Mouse (Mus musculus) myocyte (in vitro differentiated cells): ENCODE data around the gene Cxcr5. TPM values are rescaled to one million over a fixed set of nuclear protein-coding genes. Genes with fewer than 3 reads are reported as not detected.
A peak's percentile ranks its signal among the peaks of the same experiment; 100 is the strongest.

Experiments
- H3K27me3 ChIP-seq: one replicate; pipeline ENCODE4 v1.6.1; 2011; ENCODE audit not compliant: control insufficient read depth, insufficient read depth, insufficient read length
- H3K36me3 ChIP-seq: one replicate; pipeline ENCODE4 v1.6.1; 2011; ENCODE audit not compliant: control insufficient read depth, insufficient read depth
- H3K4me2 ChIP-seq: one replicate; pipeline ENCODE4 v1.6.1; 2011; ENCODE audit warnings: low read depth, control low read depth
- H3K4me3 ChIP-seq: one replicate; pipeline ENCODE4 v1.5.1; 2011; ENCODE audit warnings: mild to moderate bottlenecking, control low read depth, moderate library complexity
- H3K79me2 ChIP-seq: one replicate; pipeline ENCODE4 v1.6.1; 2011; ENCODE audit not compliant: control insufficient read depth, insufficient read depth
- H3ac ChIP-seq: one replicate; pipeline ENCODE4 v1.6.1; 2011; ENCODE audit not compliant: control insufficient read depth, insufficient read length
- CEBPB ChIP-seq: IDR thresholded peaks from 2 replicates; pipeline ENCODE4 v1.6.1; 2011; ENCODE audit warnings: mild to moderate bottlenecking, moderate library complexity; ENCODE audit not compliant: poor library complexity, insufficient read depth, severe bottlenecking
- E2F4 ChIP-seq: IDR thresholded peaks from one replicate; pipeline ENCODE4 v1.6.1; 2011; ENCODE audit warnings: mild to moderate bottlenecking, control low read depth, moderate library complexity; ENCODE audit not compliant: insufficient read depth
- MAX ChIP-seq: IDR thresholded peaks from one replicate; pipeline ENCODE4 v1.6.1; 2011; ENCODE audit warnings: low read depth, mild to moderate bottlenecking, control low read depth
- MYOD1 ChIP-seq, 3 experiments: IDR thresholded peaks; one replicate each; pipeline ENCODE4 v1.6.1; 2011; ENCODE audit warnings: control low read depth in 2 of 3, low read depth in 2 of 3, mild to moderate bottlenecking in 2 of 3, moderate library complexity in 1 of 3; ENCODE audit not compliant: insufficient read length in 2 of 3, control insufficient read depth in 1 of 3
- MYOG ChIP-seq, 3 experiments: IDR thresholded peaks; one replicate each; pipeline ENCODE4 v1.6.1; 2011; ENCODE audit warnings: control low read depth in 2 of 3, low read depth in 2 of 3, mild to moderate bottlenecking in 2 of 3; ENCODE audit not compliant: insufficient read length in 2 of 3, control insufficient read depth in 1 of 3, insufficient read depth in 1 of 3
- POLR2A ChIP-seq: IDR thresholded peaks from one replicate; pipeline ENCODE4 v1.6.1; 2011; ENCODE audit warnings: low read depth, mild to moderate bottlenecking, control low read depth, moderate library complexity; ENCODE audit not compliant: insufficient read length
- POLR2AphosphoS2 ChIP-seq: IDR thresholded peaks from one replicate; pipeline ENCODE4 v1.6.1; 2011; ENCODE audit warnings: low read depth, control low read depth; ENCODE audit not compliant: insufficient read length
- REST ChIP-seq: IDR thresholded peaks from one replicate; pipeline ENCODE4 v1.6.1; 2011; ENCODE audit warnings: mild to moderate bottlenecking, control low read depth, moderate library complexity; ENCODE audit not compliant: insufficient read depth, insufficient read length
- SRF ChIP-seq: IDR thresholded peaks from one replicate; pipeline ENCODE4 v1.6.1; 2011; ENCODE audit warnings: low read depth; ENCODE audit not compliant: control insufficient read depth, insufficient read length
- TCF12 ChIP-seq: IDR thresholded peaks from one replicate; pipeline ENCODE4 v1.6.1; 2011; ENCODE audit warnings: mild to moderate bottlenecking, control low read depth; ENCODE audit not compliant: poor library complexity, insufficient read depth, severe bottlenecking
- TCF3 ChIP-seq: IDR thresholded peaks from one replicate; pipeline ENCODE4 v1.6.1; 2011; ENCODE audit warnings: low read depth, control low read depth; ENCODE audit not compliant: insufficient read length
- USF1 ChIP-seq: IDR thresholded peaks from one replicate; pipeline ENCODE4 v1.6.1; 2011; ENCODE audit warnings: low read depth, mild to moderate bottlenecking, control low read depth, moderate library complexity
- polyA plus RNA-seq: library from polyadenylated mRNA; unstranded; fragments of >200 nt; fragmentation: generic; extraction: Trizol; gene quantifications from one replicate; pipeline ENCODE4 v1.2.1, GENCODE M21; 2012; ENCODE audit warnings: missing spikeins

Cxcr5 gene
- polyA plus RNA-seq, 1 experiment = 0.01 TPM

DNA sequence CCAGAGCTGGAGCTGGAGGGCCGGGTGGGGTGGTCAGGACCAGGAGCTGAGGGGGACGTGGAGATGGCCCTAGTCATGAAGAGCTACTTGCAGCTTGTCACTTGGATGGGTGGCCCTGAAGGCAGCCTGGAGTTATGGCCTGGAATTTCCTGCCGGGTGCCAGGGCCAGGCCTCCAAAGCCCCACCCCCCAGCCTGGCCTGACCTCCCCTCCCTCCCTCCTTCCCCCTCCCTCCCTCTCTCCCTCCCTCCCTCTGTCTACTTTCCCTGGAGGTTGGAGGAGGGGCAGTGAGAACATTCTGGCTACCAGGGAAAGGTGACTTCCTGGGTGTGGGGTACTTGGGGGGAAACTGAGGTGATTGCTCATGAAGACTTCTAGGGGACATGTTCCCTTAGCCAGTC is 75.3 kb downstream of the Cxcr5 start:
- Histone ChIP-seq H3K4me3 (peak overlapping the region; percentile 94), H3K36me3 (no peaks in the 10 kb centered on the region), H3K79me2 (peaks cover 86% of the 10 kb centered on the region), H3ac (no peak overlapping the region), H3K4me2 (peak overlapping the region; percentile 100), H3K27me3 (no peaks in the 10 kb centered on the region)
- TF ChIP-seq POLR2A = peak; percentile 51
- TF ChIP-seq E2F4 = no peak
- TF ChIP-seq MYOG (IDR thresholded peaks at IDR 0.05; ENCODE audit: control insufficient read depth in 1 of 3, insufficient read depth in 1 of 3, insufficient read length in 2 of 3, low read depth in 2 of 3) = no peak
- TF ChIP-seq MAX = no peak
- peak; percentile 42 for TF ChIP-seq POLR2AphosphoS2

DNA sequence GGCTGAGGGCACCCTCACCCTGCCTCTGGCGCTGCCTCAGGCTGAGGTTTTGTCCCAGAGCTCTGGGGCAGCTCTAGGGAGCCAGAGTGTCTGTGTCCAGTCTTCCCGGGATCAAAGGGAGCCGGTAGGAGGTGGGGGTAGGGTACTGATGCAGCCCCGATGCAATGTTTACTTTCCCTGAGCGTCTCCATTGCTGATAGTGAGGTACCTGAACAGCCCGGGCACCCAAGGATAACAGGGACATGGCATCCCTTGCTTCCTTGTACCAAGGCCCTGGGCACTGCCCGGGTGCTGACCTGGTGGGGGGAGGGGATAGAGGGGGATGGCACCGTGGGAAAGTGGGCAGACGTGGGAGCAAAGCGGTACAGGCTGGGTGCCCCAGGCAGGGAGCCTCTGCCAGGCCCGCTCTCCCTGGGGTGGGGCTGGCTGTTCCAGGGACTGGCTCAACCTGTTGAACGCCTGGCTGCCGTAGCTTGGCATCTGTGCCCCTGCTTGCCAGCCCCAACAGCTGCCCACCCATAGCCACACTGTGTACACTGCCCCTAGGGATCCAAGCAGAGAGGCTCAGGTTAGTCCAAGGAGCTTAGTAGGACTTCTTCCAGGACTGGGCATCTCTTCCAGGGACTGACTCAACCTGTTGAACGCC is 76.0 kb downstream of the Cxcr5 start:
- peaks cover 79% of the 10 kb centered on the region for H3K79me2 ChIP-seq
- TF ChIP-seq MYOD1 (IDR thresholded peaks at IDR 0.05; ENCODE audit: control insufficient read depth in 1 of 3, insufficient read length in 2 of 3, low read depth in 2 of 3) = peak in 1 of 3 experiments; percentile 54
- TF ChIP-seq SRF = no peak
- peak in 1 of 3 experiments; percentile 40 for TF ChIP-seq MYOG (IDR thresholded peaks at IDR 0.05; ENCODE audit: control insufficient read depth in 1 of 3, insufficient read depth in 1 of 3, insufficient read length in 2 of 3, low read depth in 2 of 3)
- H3K36me3 ChIP-seq = no peaks in the 10 kb centered on the region
- peak overlapping the region; percentile 87 for H3K4me2 ChIP-seq
- H3K27me3 ChIP-seq = no peaks in the 10 kb centered on the region
- H3K4me3 ChIP-seq = peak overlapping the region; percentile 94
- no peak overlapping the region for H3ac ChIP-seq

DNA sequence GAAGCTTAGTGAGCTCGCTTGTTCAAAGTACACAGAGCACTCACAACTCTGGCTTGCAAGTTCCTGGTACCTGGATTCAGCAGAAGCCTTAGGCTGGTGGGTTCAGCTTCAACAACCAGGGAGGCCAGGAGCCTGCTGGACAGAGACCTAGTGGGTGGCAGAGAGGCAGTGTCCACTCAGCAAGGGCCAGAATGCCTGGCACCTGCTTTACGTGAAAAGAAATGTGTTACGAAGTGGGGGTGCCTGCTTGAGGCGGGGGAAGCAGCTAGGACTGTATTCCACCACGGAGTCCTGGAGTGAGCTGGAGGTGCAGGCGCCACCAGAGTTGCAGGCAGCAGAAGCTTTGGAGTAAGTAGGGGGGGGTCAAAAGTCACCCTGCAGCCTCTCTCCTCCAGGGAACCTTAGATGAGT is 76.6 kb downstream of the Cxcr5 start:
- H3K4me3 ChIP-seq = peak overlapping the region; percentile 94
- peaks cover 74% of the 10 kb centered on the region for H3K79me2 ChIP-seq
- H3K4me2 ChIP-seq = peak overlapping the region; percentile 87
- H3ac ChIP-seq = peak overlapping the region; percentile 97
- TF ChIP-seq MYOG (IDR thresholded peaks at IDR 0.05; ENCODE audit: control insufficient read depth in 1 of 3, insufficient read depth in 1 of 3, insufficient read length in 2 of 3, low read depth in 2 of 3) = no peak
- no peak for TF ChIP-seq MYOD1 (IDR thresholded peaks at IDR 0.05; ENCODE audit: control insufficient read depth in 1 of 3, insufficient read length in 2 of 3, low read depth in 2 of 3)
- TF ChIP-seq POLR2A = no peak
- TF ChIP-seq MAX = no peak
- TF ChIP-seq TCF3 = no peak
- TF ChIP-seq SRF = no peak
- TF ChIP-seq E2F4 = no peak
- no peak for TF ChIP-seq CEBPB
- TF ChIP-seq TCF12 = no peak
- no peak for TF ChIP-seq REST
- no peak for TF ChIP-seq POLR2AphosphoS2
- no peak for TF ChIP-seq USF1
- H3K27me3 ChIP-seq = no peaks in the 10 kb centered on the region
- H3K36me3 ChIP-seq = no peaks in the 10 kb centered on the region

DNA sequence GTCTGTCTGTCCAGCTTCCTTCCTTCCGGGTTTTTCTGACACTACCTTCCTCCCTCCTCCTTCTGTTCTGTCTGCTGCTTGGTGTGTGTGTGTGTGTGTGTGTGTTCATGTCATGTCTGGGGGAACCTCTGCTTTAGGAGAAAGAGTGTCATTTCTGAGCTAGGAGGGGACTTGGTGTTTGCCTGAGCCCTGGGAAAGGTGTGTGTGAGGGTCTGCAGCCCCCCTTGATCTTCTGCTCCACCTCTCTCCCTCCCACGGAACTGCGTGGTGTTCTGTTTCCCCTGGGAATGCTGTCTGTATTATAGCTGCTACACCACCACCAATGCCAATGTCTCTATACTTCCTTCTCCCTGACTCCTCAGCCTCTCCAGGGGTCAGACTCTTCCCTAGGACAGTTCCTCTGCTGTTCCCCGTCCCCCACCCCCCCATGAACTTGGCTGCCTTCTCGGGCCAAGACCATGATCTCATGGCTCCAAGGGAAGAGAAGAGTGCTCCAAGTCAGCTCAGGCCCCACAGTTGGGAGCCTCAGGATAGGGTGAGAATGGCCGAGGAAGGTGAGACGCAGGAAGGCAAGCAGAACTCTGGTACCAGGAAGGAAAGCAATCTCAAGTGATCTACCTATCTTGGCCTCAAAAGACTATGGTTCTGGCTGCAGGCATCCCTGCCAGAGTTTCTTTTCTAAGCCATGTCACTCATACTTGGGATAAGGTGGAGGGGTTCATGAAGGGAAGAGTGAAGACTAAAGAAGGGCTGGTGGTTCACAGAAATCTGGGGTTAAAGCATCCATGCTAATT is 77.2 kb downstream of the Cxcr5 start:
- Histone ChIP-seq H3ac (peak overlapping the region; percentile 97), H3K36me3 (no peaks in the 10 kb centered on the region), H3K79me2 (peaks cover 68% of the 10 kb centered on the region), H3K4me2 (peak overlapping the region; percentile 87), H3K4me3 (peak overlapping the region; percentile 94), H3K27me3 (no peaks in the 10 kb centered on the region)
- TF ChIP-seq E2F4 (no peak), MAX (no peak), POLR2A (no peak), SRF (no peak), REST (no peak), TCF12 (no peak), USF1 (no peak), MYOD1 (IDR thresholded peaks at IDR 0.05; ENCODE audit: control insufficient read depth in 1 of 3, insufficient read length in 2 of 3, low read depth in 2 of 3) (no peak)

- Histone ChIP-seq H3K4me3 (peak overlapping the region; percentile 94), H3ac (peak overlapping the region; percentile 97)
- TF ChIP-seq MYOD1 (IDR thresholded peaks at IDR 0.05; ENCODE audit: control insufficient read depth in 1 of 3, insufficient read length in 2 of 3, low read depth in 2 of 3) = no peak
- TF ChIP-seq POLR2AphosphoS2 = no peak
- peak; percentile 36 for TF ChIP-seq POLR2A
- TF ChIP-seq MYOG (IDR thresholded peaks at IDR 0.05; ENCODE audit: control insufficient read depth in 1 of 3, insufficient read depth in 1 of 3, insufficient read length in 2 of 3, low read depth in 2 of 3) = peak in 1 of 3 experiments; percentile 10
Measured at GRCm38 (mm10) chr9:44483510-44484044, 78.1 kb downstream of the Cxcr5 start.

More at GRCm38 (mm10) chr9:44483510-44484044, 78.1 kb downstream of the Cxcr5 start:
- Histone ChIP-seq H3K27me3 (no peaks in the 10 kb centered on the region), H3K4me2 (peak overlapping the region; percentile 87), H3K36me3 (no peaks in the 10 kb centered on the region), H3K79me2 (peaks cover 59% of the 10 kb centered on the region)
